Mouse (Mus musculus): ENCODE data around the gene Pwp2. TPM values are rescaled to one million over a fixed set of nuclear protein-coding genes. Genes with fewer than 3 reads are reported as not detected.
"Not testable (repeated sequence)": the region's sequence is repeated elsewhere in the genome, so short reads cannot be mapped to it uniquely, and the experiment has no call there.

Pwp2 gene
- polyA plus RNA-seq, 1 experiment from 2014 or later: 18.4 TPM

- peaks cover 8% of the 10 kb centered on the region for H3K4me1 ChIP-seq
- H3K36me3 ChIP-seq (replicated peaks): no peaks in the 10 kb centered on the region
- no peak overlapping the region for H3K4me3 ChIP-seq
- no peak overlapping the region for H3K27ac ChIP-seq
- no peak overlapping the region for H3K9ac ChIP-seq
- WGBS: 11% methylated on average over 14 of the region's 14 CpGs
- peak overlapping the region; percentile 9; the same call in 1 of the 2 replicates for H3K4me2 ChIP-seq
- H3K9me3 ChIP-seq: no peaks in the 10 kb centered on the region
- no peaks in the 10 kb centered on the region for H3K27me3 ChIP-seq (replicated peaks)
- 0 out of 2 replicates have a peak, but pooled peaks have one; percentile 17 for ATAC-seq (replicated peaks)
Observed at GRCm38 (mm10) chr10:78134975-78135798, 49.8 kb downstream of the Pwp2 start.

GRCm38 (mm10) chr10:78134400-78134799, 50.5 kb downstream of the Pwp2 start:
- Histone ChIP-seq H3K4me3 (no peak overlapping the region), H3K9me3 (no peaks in the 10 kb centered on the region), H3K4me1 (peaks cover 8% of the 10 kb centered on the region), H3K9ac (no peak overlapping the region), H3K4me2 (no peak overlapping the region), H3K27ac (no peak overlapping the region), H3K36me3 (replicated peaks) (no peaks in the 10 kb centered on the region), H3K27me3 (replicated peaks) (no peaks in the 10 kb centered on the region)
- ATAC-seq (replicated peaks): no peak
- WGBS: 83% methylated on average over 4 of the region's 4 CpGs

GRCm38 (mm10) chr10:78129998-78130397, 55.0 kb downstream of the Pwp2 start:
- no peak overlapping the region for H3K4me3 ChIP-seq
- no peak overlapping the region for H3K27ac ChIP-seq
- WGBS: 71% methylated on average over 4 of the region's 4 CpGs
- H3K27me3 ChIP-seq (replicated peaks): no peaks in the 10 kb centered on the region
- no peaks in the 10 kb centered on the region for H3K36me3 ChIP-seq (replicated peaks)
- H3K4me2 ChIP-seq: no peak overlapping the region
- no peak for ATAC-seq (replicated peaks)
- peaks cover 3% of the 10 kb centered on the region for H3K4me1 ChIP-seq
- no peak overlapping the region for H3K9ac ChIP-seq
- H3K9me3 ChIP-seq: no peaks in the 10 kb centered on the region

GRCm38 (mm10) chr10:78129423-78129822, 55.5 kb downstream of the Pwp2 start:
- Histone ChIP-seq H3K4me3 (no peak overlapping the region), H3K9ac (no peak overlapping the region), H3K4me2 (no peak overlapping the region), H3K4me1 (no peaks in the 10 kb centered on the region), H3K27ac (no peak overlapping the region), H3K9me3 (no peaks in the 10 kb centered on the region), H3K36me3 (replicated peaks) (no peaks in the 10 kb centered on the region), H3K27me3 (replicated peaks) (no peaks in the 10 kb centered on the region)
- WGBS: 61% methylated on average over 11 of the region's 11 CpGs
- no peak for ATAC-seq (replicated peaks)

- Histone ChIP-seq H3K4me2 (no peak overlapping the region), H3K27ac (no peak overlapping the region), H3K36me3 (replicated peaks) (no peaks in the 10 kb centered on the region), H3K9ac (no peak overlapping the region), H3K4me1 (no peaks in the 10 kb centered on the region), H3K27me3 (replicated peaks) (no peaks in the 10 kb centered on the region), H3K4me3 (no peak overlapping the region), H3K9me3 (no peaks in the 10 kb centered on the region)
- no peak for ATAC-seq (replicated peaks)
- WGBS: 91% methylated on average over 2 of the region's 2 CpGs
Observed at GRCm38 (mm10) chr10:78128647-78129046, 56.3 kb downstream of the Pwp2 start.

- Histone ChIP-seq H3K36me3 (replicated peaks) (no peaks in the 10 kb centered on the region), H3K4me3 (no peak overlapping the region), H3K27ac (no peak overlapping the region), H3K9me3 (no peaks in the 10 kb centered on the region), H3K9ac (no peak overlapping the region), H3K4me2 (no peak overlapping the region), H3K27me3 (replicated peaks) (no peaks in the 10 kb centered on the region), H3K4me1 (no peaks in the 10 kb centered on the region)
- 79% methylated on average over 1 of the region's 1 CpGs for WGBS
- ATAC-seq (replicated peaks): no peak
Observed at GRCm38 (mm10) chr10:78127931-78128330, 57.0 kb downstream of the Pwp2 start.

GRCm38 (mm10) chr10:78127046-78127870, 57.7 kb downstream of the Pwp2 start:
- H3K9ac ChIP-seq: no peak overlapping the region
- no peak for ATAC-seq (replicated peaks)
- H3K4me2 ChIP-seq: no peak overlapping the region
- H3K4me1 ChIP-seq: no peaks in the 10 kb centered on the region
- no peak overlapping the region for H3K4me3 ChIP-seq
- H3K27ac ChIP-seq: no peak overlapping the region
- no peaks in the 10 kb centered on the region for H3K9me3 ChIP-seq
- H3K27me3 ChIP-seq (replicated peaks): no peaks in the 10 kb centered on the region
- H3K36me3 ChIP-seq (replicated peaks): no peaks in the 10 kb centered on the region
- WGBS: 69% methylated on average over 9 of the region's 9 CpGs

- Histone ChIP-seq H3K9me3 (no peaks in the 10 kb centered on the region), H3K36me3 (replicated peaks) (no peaks in the 10 kb centered on the region), H3K4me3 (no peak overlapping the region), H3K27me3 (replicated peaks) (no peaks in the 10 kb centered on the region), H3K27ac (no peak overlapping the region), H3K4me1 (no peaks in the 10 kb centered on the region), H3K9ac (no peak overlapping the region), H3K4me2 (no peak overlapping the region)
- no peak for ATAC-seq (replicated peaks)
- 94% methylated on average over 5 of the region's 5 CpGs for WGBS
Observed at GRCm38 (mm10) chr10:78126311-78126710, 58.6 kb downstream of the Pwp2 start.

- not testable (repeated sequence) for H3K9me3 ChIP-seq; H3K4me3 ChIP-seq; H3K27me3 ChIP-seq (replicated peaks); H3K9ac ChIP-seq; H3K36me3 ChIP-seq (replicated peaks); ATAC-seq (replicated peaks); H3K27ac ChIP-seq; H3K4me1 ChIP-seq; H3K4me2 ChIP-seq
- 90% methylated on average over 8 of the region's 8 CpGs for WGBS
Observed at GRCm38 (mm10) chr10:78125061-78125460, 59.9 kb downstream of the Pwp2 start.

GRCm38 (mm10) chr10:78124137-78124536, 60.8 kb downstream of the Pwp2 start:
- not testable (repeated sequence) for H3K9ac ChIP-seq; H3K4me2 ChIP-seq; H3K4me1 ChIP-seq; H3K36me3 ChIP-seq (replicated peaks); H3K4me3 ChIP-seq; H3K27me3 ChIP-seq (replicated peaks); H3K27ac ChIP-seq; H3K9me3 ChIP-seq; ATAC-seq (replicated peaks)
- 68% methylated on average over 6 of the region's 6 CpGs for WGBS

All from midbrain, embryonic 15.5 days (tissue).